Mouse (Mus musculus) testis, adult 2 months (tissue): ENCODE measurements around the gene Cd6. TPM values are rescaled to one million over a fixed set of nuclear protein-coding genes. Genes with fewer than 3 reads are reported as not detected.

Experiments
- H3K27ac ChIP-seq: fragments of 200-500 bp; 2 replicates; pipeline ENCODE4 v1.5.1; 2012; ENCODE audit warnings: low read depth, low read length; ENCODE audit not compliant: control insufficient read depth, insufficient read depth
- H3K27me3 ChIP-seq: fragments of 200-500 bp; 2 replicates; pipeline ENCODE4 v1.6.1; 2012; ENCODE audit warnings: mild to moderate bottlenecking, low read length, moderate library complexity; ENCODE audit not compliant: control insufficient read depth, insufficient read depth
- H3K36me3 ChIP-seq: fragments of 200-500 bp; 2 replicates; pipeline ENCODE4 v1.6.1; 2012; ENCODE audit warnings: mild to moderate bottlenecking, low read length; ENCODE audit not compliant: control insufficient read depth, insufficient read depth
- H3K4me1 ChIP-seq: fragments of 200-500 bp; 2 replicates; pipeline ENCODE4 v1.6.1; 2012; ENCODE audit warnings: low read length; ENCODE audit not compliant: control insufficient read depth, insufficient read depth
- H3K4me3 ChIP-seq: fragments of 200-500 bp; 2 replicates; pipeline ENCODE4 v1.5.1; 2012; ENCODE audit warnings: low read depth, mild to moderate bottlenecking, low read length, moderate library complexity, mixed read lengths; ENCODE audit not compliant: control insufficient read depth
- CTCF ChIP-seq: fragments of 200-500 bp; IDR thresholded peaks from 2 replicates; pipeline ENCODE4 v1.5.1; 2012; ENCODE audit warnings: low read depth, mild to moderate bottlenecking, inconsistent platforms, low read length, moderate library complexity; ENCODE audit not compliant: control insufficient read depth, insufficient read depth, insufficient replicate concordance
- POLR2A ChIP-seq: fragments of 200-500 bp; IDR thresholded peaks from 2 replicates; pipeline ENCODE4 v1.6.1; 2012; ENCODE audit warnings: low read depth, mild to moderate bottlenecking, inconsistent platforms, low read length, moderate library complexity; ENCODE audit not compliant: control insufficient read depth
- polyA plus RNA-seq: library from polyadenylated mRNA; depleted of rRNA; stranded (reverse); fragments of >200 nt; gene quantifications from 2 replicates; pipeline ENCODE4 v1.2.3, GENCODE M21; 2012

Gene Cd6
- polyA plus RNA-seq, 1 experiment = not detected

GRCm38 (mm10) chr19:10798576-10798975 lies 31.3 kb downstream of the Cd6 start:
- Histone ChIP-seq H3K36me3 (no peaks in the 10 kb centered on the region), H3K4me1 (peaks cover 5% of the 10 kb centered on the region; the same call in 1 of the 2 replicates), H3K4me3 (peak overlapping the region; percentile 12; the same call in 1 of the 2 replicates), H3K27me3 (no peaks in the 10 kb centered on the region), H3K27ac (no peak overlapping the region)
- TF ChIP-seq CTCF = no peak
- TF ChIP-seq POLR2A = no peak

DNA sequence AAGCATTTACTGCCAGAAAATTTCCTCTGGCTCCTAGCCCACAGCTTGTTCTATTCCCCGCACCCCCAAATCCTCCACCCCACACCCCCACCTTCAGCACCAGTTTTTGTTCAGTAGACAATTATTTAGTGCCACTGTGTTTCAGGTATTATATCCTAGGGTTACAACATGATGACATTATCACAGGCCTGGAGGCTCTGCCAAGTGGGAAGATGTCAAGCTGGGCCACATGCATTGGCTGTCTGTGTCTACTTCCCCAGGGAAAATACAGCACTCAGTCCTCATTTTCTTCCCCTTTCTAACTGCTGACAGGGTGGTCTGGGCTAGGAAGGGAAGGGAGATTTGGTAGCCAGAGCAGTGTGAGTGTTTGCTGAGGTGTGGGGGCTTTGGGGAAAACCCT lies 34.9 kb downstream of the Cd6 start:
- no peak overlapping the region for H3K4me3 ChIP-seq
- H3K27ac ChIP-seq = no peak overlapping the region
- H3K27me3 ChIP-seq = no peaks in the 10 kb centered on the region
- TF ChIP-seq CTCF (no peak), POLR2A (no peak)
- no peaks in the 10 kb centered on the region for H3K36me3 ChIP-seq
- peaks cover 5% of the 10 kb centered on the region; the same call in 1 of the 2 replicates for H3K4me1 ChIP-seq

- no peaks in the 10 kb centered on the region for H3K36me3 ChIP-seq
- no peaks in the 10 kb centered on the region; the same call in 1 of the 2 replicates for H3K4me1 ChIP-seq
- H3K27me3 ChIP-seq = no peaks in the 10 kb centered on the region
- TF ChIP-seq POLR2A (no peak), CTCF (no peak)
- H3K27ac ChIP-seq = no peak overlapping the region
- H3K4me3 ChIP-seq = no peak overlapping the region
Measured at GRCm38 (mm10) chr19:10793044-10793443, 36.8 kb downstream of the Cd6 start.

- no peak for TF ChIP-seq CTCF
- no peak for TF ChIP-seq POLR2A
- no peaks in the 10 kb centered on the region; the same call in 1 of the 2 replicates for H3K4me1 ChIP-seq
- no peak overlapping the region for H3K27ac ChIP-seq
- H3K27me3 ChIP-seq = no peaks in the 10 kb centered on the region
- H3K36me3 ChIP-seq = no peaks in the 10 kb centered on the region
- no peak overlapping the region for H3K4me3 ChIP-seq
Measured at GRCm38 (mm10) chr19:10790323-10790722, 39.5 kb downstream of the Cd6 start.

- TF ChIP-seq CTCF (no peak), POLR2A (no peak)
- H3K36me3 ChIP-seq = no peaks in the 10 kb centered on the region
- H3K27ac ChIP-seq = no peak overlapping the region
- H3K27me3 ChIP-seq = no peaks in the 10 kb centered on the region
- no peak overlapping the region for H3K4me3 ChIP-seq
- no peaks in the 10 kb centered on the region; the same call in 1 of the 2 replicates for H3K4me1 ChIP-seq
Measured at GRCm38 (mm10) chr19:10788242-10788641, 41.6 kb downstream of the Cd6 start.

DNA sequence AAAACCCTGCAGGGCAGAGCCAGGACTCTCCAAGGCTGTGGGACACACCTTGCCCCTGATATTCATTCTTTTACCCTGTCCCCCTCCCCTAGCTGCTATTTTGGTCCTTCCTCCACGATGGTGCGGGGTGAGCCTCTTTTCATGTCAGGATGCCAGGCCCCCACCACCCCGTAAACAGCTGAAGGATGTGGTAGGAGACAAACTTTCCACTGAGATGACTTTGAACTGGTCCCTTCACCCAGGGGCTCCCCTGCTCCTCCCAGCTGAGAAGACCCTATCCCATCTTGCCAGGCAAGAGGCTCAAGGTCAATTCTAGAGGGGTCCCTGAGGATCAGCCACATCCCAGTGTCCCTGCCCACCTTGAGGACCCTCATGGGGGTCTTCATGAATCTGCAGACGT lies 42.5 kb downstream of the Cd6 start:
- TF ChIP-seq CTCF (no peak), POLR2A (no peak)
- Histone ChIP-seq H3K4me1 (no peaks in the 10 kb centered on the region; the same call in 1 of the 2 replicates), H3K27ac (no peak overlapping the region), H3K4me3 (no peak overlapping the region), H3K27me3 (no peaks in the 10 kb centered on the region), H3K36me3 (no peaks in the 10 kb centered on the region)

- H3K36me3 ChIP-seq = no peaks in the 10 kb centered on the region
- no peaks in the 10 kb centered on the region for H3K27me3 ChIP-seq
- no peak overlapping the region for H3K4me3 ChIP-seq
- H3K27ac ChIP-seq = no peak overlapping the region; the same call in 1 of the 2 replicates
- TF ChIP-seq CTCF (no peak), POLR2A (no peak)
- no peaks in the 10 kb centered on the region; the same call in 1 of the 2 replicates for H3K4me1 ChIP-seq
Measured at GRCm38 (mm10) chr19:10786753-10787152, 43.1 kb downstream of the Cd6 start.
